Mouse (Mus musculus) urinary bladder, postnatal 10 days (tissue): ENCODE results near the gene Ppp1r9b.
"Not testable (repeated sequence)": the region's sequence is repeated elsewhere in the genome, so short reads cannot be mapped to it uniquely, and the experiment has no call there.

Source experiments
- DNase-seq: peaks from one replicate; pipeline ENCODE4 v3.0.0; 2022; ENCODE audit warnings: low spot score

Gene Ppp1r9b

GRCm38 (mm10) chr11:94990749-94991577 lies at the start of gene Ppp1r9b:
Ppp1r9b (plus strand) TSS chr11:94991035.
- DNase-seq = peak; percentile 64

GRCm38 (mm10) chr11:94941121-94941520 lies 49.7 kb upstream of the Ppp1r9b start:
- DNase-seq = no peak

DNA sequence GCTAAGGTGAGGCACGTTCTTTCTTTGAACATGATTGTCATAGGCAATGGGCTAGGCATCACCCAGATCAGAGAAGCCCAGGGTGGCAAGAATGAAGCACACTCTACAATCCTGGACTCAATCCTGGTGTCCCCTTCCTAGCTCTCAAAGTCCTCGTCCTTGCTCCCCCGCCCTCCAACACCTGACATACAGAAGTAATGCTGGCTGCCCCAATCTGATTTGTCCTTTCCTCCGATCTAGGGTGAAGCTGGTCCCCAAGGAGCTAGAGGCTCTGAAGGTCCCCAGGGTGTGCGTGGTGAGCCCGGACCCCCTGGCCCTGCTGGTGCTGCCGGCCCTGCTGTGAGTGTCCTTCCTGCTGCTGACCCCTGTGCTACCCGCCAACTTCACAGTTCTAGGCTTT lies 49.1 kb upstream of the Ppp1r9b start:
- DNase-seq = no peak

DNA sequence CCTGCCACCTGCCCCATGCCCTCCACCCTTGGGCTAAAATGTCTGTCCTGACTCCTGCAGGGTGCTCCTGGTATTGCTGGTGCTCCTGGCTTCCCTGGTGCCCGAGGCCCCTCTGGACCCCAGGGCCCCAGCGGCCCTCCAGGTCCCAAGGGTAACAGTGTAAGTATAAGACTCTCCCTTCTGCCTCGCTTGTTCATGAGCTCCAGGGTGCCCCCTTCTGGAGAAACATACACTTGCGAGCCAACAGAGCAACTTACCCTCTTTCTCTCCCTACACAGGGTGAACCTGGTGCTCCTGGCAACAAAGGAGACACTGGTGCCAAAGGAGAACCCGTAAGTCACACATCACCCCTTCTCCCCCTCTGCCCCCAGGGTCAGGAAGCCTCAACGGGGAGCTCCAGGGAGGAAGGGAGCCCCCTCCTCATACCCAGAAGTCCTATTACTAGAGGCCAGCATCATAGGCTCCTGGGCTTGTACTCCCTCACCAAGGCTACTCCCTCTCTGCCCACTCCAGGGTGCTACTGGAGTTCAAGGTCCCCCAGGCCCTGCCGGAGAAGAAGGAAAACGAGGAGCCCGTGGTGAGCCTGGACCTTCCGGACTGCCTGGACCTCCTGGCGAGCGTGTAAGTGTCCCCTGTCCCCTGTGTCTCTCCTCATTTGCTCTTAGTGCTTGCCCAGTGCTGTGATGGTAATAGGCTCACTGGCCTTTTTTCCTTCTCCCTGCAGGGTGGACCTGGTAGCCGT lies 48.4 kb upstream of the Ppp1r9b start:
- no peak for DNase-seq

DNA sequence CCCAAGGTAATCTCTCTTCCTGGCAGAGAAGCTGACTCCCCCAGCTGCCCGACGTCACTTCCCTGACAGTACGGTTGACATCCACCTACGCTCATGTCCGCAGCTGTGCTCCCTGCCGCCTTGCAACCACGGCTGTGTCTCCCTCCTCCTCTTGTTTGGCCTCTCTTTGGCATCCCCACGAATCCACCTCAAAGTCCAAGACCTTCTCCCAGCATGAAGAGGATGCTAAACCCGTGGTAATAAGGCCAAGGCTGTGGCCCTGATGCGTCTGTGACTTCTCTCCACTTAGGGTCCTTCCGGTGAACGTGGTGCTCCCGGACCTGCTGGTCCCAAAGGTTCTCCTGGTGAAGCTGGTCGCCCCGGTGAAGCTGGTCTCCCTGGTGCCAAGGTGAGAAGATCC lies 47.8 kb upstream of the Ppp1r9b start:
- DNase-seq = no peak

- DNase-seq = no peak
These were observed 46.5 kb upstream of the Ppp1r9b start for GRCm38 (mm10) chr11:94944295-94944694.

DNA sequence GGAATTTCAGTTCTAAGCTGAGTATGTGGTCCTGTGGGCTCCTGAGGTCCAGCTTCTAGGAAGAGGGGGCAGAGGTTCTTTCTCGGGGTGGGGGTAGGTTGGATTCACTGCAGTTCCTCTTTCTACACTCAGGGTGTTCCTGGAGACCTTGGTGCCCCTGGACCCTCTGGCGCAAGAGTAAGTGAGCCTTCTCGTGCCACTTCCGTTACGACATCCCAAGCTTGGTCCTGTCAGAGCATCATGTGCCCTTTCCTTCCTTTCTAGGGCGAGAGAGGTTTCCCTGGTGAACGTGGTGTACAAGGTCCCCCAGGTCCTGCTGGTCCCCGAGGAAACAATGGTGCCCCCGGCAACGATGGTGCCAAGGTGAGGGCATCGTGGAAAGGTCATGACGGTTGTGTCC lies 45.6 kb upstream of the Ppp1r9b start:
- no peak for DNase-seq

DNA sequence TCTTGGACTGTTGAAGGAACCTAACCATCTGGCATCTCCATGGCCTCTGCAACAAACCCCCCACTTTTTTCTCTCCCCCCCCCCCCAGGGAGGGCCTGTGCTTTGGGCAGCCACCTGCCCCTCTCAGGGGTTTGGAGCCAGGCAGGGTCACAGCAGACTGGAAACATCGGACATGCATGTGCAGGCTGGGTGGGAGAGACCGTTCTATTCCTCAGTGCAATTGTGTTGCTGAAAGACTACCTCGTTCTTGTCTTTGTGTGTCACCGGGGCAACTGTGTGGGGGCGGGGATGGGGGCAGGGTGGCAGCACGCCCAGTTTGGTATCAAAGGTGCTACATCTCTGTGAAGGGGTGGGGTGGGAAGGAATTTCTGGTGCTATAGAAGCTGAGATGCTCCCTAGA lies 38.7 kb upstream of the Ppp1r9b start:
- no peak for DNase-seq

- no peak for DNase-seq
These were observed 35.7 kb upstream of the Ppp1r9b start for GRCm38 (mm10) chr11:94955103-94955502.

- DNase-seq = no peak
These were observed 33.2 kb upstream of the Ppp1r9b start for GRCm38 (mm10) chr11:94957693-94958064.

DNA sequence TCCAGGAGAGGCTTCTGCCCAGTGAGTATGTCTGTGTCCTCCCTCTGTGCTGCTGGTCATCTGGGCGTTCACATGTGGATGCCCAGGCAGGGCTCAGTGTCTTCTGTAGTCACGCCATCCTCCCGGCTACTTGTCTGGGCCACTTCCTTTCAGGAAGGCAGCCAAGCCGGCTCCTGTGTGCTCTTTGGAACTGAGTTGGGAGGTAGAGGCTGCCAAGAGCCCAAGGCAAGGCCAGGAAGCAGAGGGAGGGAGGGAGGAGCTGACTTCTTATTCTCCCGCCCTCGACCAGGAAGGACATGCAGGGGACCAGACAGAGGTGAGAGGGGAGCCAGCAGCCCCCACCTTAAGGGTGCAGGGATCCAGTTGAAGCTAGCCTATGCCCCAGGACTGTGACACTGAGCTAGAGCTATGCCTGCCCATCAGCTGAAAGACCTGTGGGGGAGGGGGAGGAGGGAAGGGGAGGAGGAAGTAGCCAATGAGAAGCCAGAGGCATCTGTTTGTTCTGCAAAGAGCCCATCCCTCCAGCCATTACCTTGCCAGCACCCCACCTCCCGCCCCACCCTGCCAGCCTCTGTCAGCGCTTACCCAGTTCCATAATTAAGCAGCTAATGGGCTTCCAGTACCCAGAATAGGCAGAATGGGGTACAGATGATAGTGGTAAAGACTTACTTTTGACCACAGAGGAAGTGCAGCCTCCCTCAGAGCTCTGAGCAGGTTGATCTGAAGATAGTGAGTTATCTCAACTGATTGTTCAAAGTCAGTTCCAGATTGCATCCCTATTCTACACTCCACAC lies 32.6 kb upstream of the Ppp1r9b start:
- no peak for DNase-seq

GRCm38 (mm10) chr11:94962534-94963101 lies 28.2 kb upstream of the Ppp1r9b start:
- no peak for DNase-seq

DNA sequence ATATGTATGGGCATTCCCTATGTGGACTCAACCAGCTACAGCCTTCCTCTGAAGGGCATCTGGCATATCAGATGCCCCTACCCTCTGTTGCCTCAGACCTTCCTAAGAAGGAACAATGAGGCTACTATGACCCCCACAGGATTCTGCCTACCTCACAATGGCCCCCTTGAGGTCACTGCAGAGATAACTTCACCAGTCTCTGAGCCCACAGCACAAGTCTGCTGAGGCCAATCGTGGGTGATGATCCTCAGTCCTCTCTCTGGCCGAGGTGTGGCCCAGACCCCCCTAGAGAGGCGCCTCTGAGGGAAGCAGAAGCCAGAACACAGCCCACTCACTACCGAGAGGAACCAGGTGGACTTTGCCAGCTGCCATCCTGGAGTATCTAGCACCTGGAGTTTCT lies 23.4 kb upstream of the Ppp1r9b start, which contains the start of gene Hils1:
TSS of gene Hils1 (plus strand) at position 175 of the 400 bp plus-strand sequence.
- no peak for DNase-seq

DNA sequence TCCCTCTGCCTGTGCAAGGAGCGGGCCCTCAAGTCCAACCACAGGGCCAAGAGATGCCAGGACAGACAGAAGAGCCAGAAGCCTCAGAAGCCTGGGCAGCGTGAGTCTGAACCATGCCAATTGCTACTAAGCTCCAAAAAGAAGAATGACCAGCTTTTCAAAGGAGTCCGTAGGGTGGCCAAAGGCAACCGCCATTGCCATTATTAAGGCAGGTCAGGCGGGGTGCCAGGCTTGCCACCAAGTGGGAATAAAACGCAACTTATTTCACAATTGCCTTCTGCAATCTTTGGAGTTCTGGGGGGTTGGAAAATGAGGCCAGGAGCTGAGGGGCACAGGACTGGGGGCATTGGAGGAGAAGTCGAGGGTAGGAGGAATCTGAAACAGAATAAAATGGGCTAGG lies 22.6 kb upstream of the Ppp1r9b start:
- no peak for DNase-seq

GRCm38 (mm10) chr11:94969709-94970108 lies 21.1 kb upstream of the Ppp1r9b start:
- not testable (repeated sequence) for DNase-seq

DNA sequence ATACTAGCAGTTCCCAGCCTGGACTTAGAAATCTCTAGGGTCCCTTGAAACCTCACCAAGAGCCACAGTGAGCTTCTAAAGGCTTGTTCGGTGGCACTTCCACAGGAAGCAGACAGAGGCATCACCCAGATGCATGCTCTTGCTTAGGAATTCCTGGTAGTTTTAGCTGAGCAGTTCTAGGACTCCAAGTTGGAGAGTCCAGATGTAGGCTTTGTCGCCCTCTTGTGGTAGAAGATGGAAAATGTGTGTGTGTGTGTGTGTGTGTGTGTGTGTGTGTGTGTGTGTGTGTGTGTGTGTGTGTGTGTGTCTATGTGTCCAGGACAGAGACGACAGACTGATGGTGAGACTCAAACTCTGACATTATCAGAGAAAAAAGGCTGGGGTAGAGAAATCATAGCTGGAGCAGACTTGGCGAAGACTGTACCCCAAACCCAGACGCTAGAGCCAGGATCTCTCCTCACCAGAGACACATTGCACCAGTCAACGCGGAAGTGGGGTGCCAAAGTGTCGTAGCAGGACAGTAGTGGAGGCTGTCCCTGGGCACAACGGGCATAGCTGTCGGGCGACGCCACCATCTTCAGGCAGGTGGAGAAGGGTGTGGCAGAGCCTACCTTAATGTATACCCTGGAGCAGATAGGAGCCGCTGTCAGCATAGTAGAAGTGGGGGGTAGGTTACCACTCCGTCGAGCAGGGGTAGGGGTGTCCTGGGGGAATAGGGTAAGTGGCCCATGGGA lies 20.5 kb upstream of the Ppp1r9b start:
- DNase-seq = no peak

GRCm38 (mm10) chr11:94971895-94972615 lies 18.8 kb upstream of the Ppp1r9b start:
- no peak for DNase-seq

DNA sequence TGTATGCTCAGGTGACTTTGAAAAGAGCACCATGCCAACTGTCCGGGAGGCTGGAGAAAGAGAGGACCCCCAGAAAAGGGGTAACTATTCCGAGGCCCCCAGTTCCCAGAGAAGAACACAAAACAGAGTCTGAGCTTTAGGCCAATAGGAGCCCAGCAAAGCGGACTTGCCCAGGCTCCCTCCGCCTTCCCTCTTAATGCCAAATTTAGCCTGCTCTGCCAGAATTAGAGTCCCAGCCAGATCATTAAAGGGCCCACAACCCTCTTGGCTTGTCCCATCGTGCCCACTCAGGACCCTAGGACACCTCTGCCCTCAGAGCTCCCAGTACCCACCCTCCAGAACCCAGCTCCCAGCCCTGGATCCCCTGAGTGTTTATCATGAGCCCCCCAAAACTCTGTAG lies 17.9 kb upstream of the Ppp1r9b start:
- no peak for DNase-seq

DNA sequence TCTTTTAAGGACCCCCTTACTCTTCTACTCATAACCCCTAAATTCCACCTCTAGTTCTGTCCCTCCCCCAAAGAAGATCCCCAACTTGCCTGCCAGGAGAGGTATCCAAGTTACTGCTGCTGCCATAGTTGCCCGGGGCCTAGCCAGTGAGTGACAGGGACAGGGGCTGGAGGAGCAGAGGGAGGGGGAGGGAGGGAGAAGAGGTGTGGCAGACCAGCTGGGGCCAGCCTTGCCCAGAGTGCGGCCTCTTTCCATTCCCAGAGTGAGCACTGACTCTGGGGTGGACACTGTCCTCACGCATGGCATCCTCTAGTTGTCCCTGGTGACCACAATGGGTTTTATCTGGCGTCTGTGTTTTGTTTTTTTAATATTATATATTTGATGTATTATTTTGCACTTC lies 17.5 kb upstream of the Ppp1r9b start:
- no peak for DNase-seq

DNA sequence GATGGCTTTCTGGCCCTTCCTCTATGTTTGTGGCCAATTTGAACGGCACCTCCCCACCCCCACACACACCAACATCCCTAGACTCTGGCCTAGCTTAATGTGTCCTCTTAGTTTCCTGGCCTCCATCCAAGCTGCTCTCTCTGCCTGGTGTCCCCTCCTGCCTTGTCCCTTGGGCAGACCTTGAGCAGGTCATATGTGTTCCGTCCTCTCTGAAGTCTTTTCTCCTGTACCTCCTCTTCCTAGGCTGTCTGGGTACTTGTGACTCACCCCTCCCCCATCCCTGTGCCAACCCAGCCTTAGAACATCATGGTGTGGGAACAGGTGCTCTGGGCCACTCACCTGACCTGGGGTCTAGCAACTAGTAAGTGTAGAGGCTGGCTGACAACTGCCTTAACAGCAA lies 15.9 kb upstream of the Ppp1r9b start:
- DNase-seq = no peak

DNA sequence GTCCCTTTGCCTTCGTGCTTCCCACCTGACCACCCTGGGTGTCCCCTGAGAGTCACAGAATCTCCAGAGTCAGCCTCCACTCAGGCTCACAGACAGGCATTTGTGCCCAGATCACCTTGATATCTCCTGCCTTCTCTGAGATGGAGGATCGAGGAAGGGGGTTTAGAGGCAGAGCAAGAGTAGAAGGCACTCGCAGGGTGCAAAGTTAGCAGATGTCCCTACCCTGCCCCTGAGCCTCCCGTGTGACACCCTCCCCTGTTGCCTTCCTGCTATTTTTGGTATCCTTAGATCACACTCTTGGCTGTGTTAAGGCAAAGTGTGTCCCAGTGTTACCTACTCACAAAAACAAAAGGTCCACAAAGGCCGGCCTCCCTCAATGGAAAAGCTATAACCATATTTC lies 14.6 kb upstream of the Ppp1r9b start, which contains the start of gene Sgca:
TSS of gene Sgca (minus strand) at position 129 of the 400 bp plus-strand sequence.
- no peak for DNase-seq
